Mouse (Mus musculus) myocyte (in vitro differentiated cells): ENCODE data around the gene Ptch2. TPM values are rescaled to one million over a fixed set of nuclear protein-coding genes. Genes with fewer than 3 reads are reported as not detected.

ENCODE experiments used
- H3K27me3 ChIP-seq: one replicate; pipeline ENCODE4 v1.6.1; 2011; ENCODE audit not compliant: control insufficient read depth, insufficient read depth, insufficient read length
- H3K36me3 ChIP-seq: one replicate; pipeline ENCODE4 v1.6.1; 2011; ENCODE audit not compliant: control insufficient read depth, insufficient read depth
- H3K4me2 ChIP-seq: one replicate; pipeline ENCODE4 v1.6.1; 2011; ENCODE audit warnings: low read depth, control low read depth
- H3K4me3 ChIP-seq: one replicate; pipeline ENCODE4 v1.5.1; 2011; ENCODE audit warnings: mild to moderate bottlenecking, control low read depth, moderate library complexity
- H3K79me2 ChIP-seq: one replicate; pipeline ENCODE4 v1.6.1; 2011; ENCODE audit not compliant: control insufficient read depth, insufficient read depth
- H3ac ChIP-seq: one replicate; pipeline ENCODE4 v1.6.1; 2011; ENCODE audit not compliant: control insufficient read depth, insufficient read length
- CEBPB ChIP-seq: IDR thresholded peaks from 2 replicates; pipeline ENCODE4 v1.6.1; 2011; ENCODE audit warnings: mild to moderate bottlenecking, moderate library complexity; ENCODE audit not compliant: poor library complexity, insufficient read depth, severe bottlenecking
- E2F4 ChIP-seq: IDR thresholded peaks from one replicate; pipeline ENCODE4 v1.6.1; 2011; ENCODE audit warnings: mild to moderate bottlenecking, control low read depth, moderate library complexity; ENCODE audit not compliant: insufficient read depth
- MAX ChIP-seq: IDR thresholded peaks from one replicate; pipeline ENCODE4 v1.6.1; 2011; ENCODE audit warnings: low read depth, mild to moderate bottlenecking, control low read depth
- MYOD1 ChIP-seq, 3 experiments: IDR thresholded peaks; one replicate each; pipeline ENCODE4 v1.6.1; 2011; ENCODE audit warnings: control low read depth in 2 of 3, low read depth in 2 of 3, mild to moderate bottlenecking in 2 of 3, moderate library complexity in 1 of 3; ENCODE audit not compliant: insufficient read length in 2 of 3, control insufficient read depth in 1 of 3
- MYOG ChIP-seq, 3 experiments: IDR thresholded peaks; one replicate each; pipeline ENCODE4 v1.6.1; 2011; ENCODE audit warnings: control low read depth in 2 of 3, low read depth in 2 of 3, mild to moderate bottlenecking in 2 of 3; ENCODE audit not compliant: insufficient read length in 2 of 3, control insufficient read depth in 1 of 3, insufficient read depth in 1 of 3
- POLR2A ChIP-seq: IDR thresholded peaks from one replicate; pipeline ENCODE4 v1.6.1; 2011; ENCODE audit warnings: low read depth, mild to moderate bottlenecking, control low read depth, moderate library complexity; ENCODE audit not compliant: insufficient read length
- POLR2AphosphoS2 ChIP-seq: IDR thresholded peaks from one replicate; pipeline ENCODE4 v1.6.1; 2011; ENCODE audit warnings: low read depth, control low read depth; ENCODE audit not compliant: insufficient read length
- REST ChIP-seq: IDR thresholded peaks from one replicate; pipeline ENCODE4 v1.6.1; 2011; ENCODE audit warnings: mild to moderate bottlenecking, control low read depth, moderate library complexity; ENCODE audit not compliant: insufficient read depth, insufficient read length
- SRF ChIP-seq: IDR thresholded peaks from one replicate; pipeline ENCODE4 v1.6.1; 2011; ENCODE audit warnings: low read depth; ENCODE audit not compliant: control insufficient read depth, insufficient read length
- TCF12 ChIP-seq: IDR thresholded peaks from one replicate; pipeline ENCODE4 v1.6.1; 2011; ENCODE audit warnings: mild to moderate bottlenecking, control low read depth; ENCODE audit not compliant: poor library complexity, insufficient read depth, severe bottlenecking
- TCF3 ChIP-seq: IDR thresholded peaks from one replicate; pipeline ENCODE4 v1.6.1; 2011; ENCODE audit warnings: low read depth, control low read depth; ENCODE audit not compliant: insufficient read length
- USF1 ChIP-seq: IDR thresholded peaks from one replicate; pipeline ENCODE4 v1.6.1; 2011; ENCODE audit warnings: low read depth, mild to moderate bottlenecking, control low read depth, moderate library complexity
- polyA plus RNA-seq: library from polyadenylated mRNA; unstranded; fragments of >200 nt; fragmentation: generic; extraction: Trizol; gene quantifications from one replicate; pipeline ENCODE4 v1.2.1, GENCODE M21; 2012; ENCODE audit warnings: missing spikeins

The Ptch2 gene
- polyA plus RNA-seq, 1 experiment, result 0.02 TPM

- Histone ChIP-seq H3ac (no peak overlapping the region), H3K4me3 (no peak overlapping the region), H3K27me3 (no peaks in the 10 kb centered on the region), H3K79me2 (no peaks in the 10 kb centered on the region), H3K36me3 (peaks cover under 1% of the 10 kb centered on the region), H3K4me2 (no peak overlapping the region)
- no peak for TF ChIP-seq TCF3
- no peak for TF ChIP-seq MYOG (IDR thresholded peaks at IDR 0.05; ENCODE audit: control insufficient read depth in 1 of 3, insufficient read depth in 1 of 3, insufficient read length in 2 of 3, low read depth in 2 of 3)
- no peak for TF ChIP-seq CEBPB
- no peak for TF ChIP-seq POLR2AphosphoS2
These were observed 49.4 kb downstream of the Ptch2 start for GRCm38 (mm10) chr4:117145248-117145647.

GRCm38 (mm10) chr4:117146176-117146575, 50.3 kb downstream of the Ptch2 start:
- no peaks in the 10 kb centered on the region for H3K27me3 ChIP-seq
- no peak overlapping the region for H3K4me2 ChIP-seq
- TF ChIP-seq MYOG (IDR thresholded peaks at IDR 0.05; ENCODE audit: control insufficient read depth in 1 of 3, insufficient read depth in 1 of 3, insufficient read length in 2 of 3, low read depth in 2 of 3) (no peak), TCF3 (no peak), CEBPB (no peak), USF1 (no peak), POLR2A (no peak), E2F4 (no peak), SRF (no peak), REST (no peak)
- no peak overlapping the region for H3K4me3 ChIP-seq
- peaks cover 10% of the 10 kb centered on the region for H3K36me3 ChIP-seq
- no peaks in the 10 kb centered on the region for H3K79me2 ChIP-seq
- H3ac ChIP-seq, result no peak overlapping the region

GRCm38 (mm10) chr4:117148047-117148713, 52.3 kb downstream of the Ptch2 start:
- peak; percentile 87 for TF ChIP-seq POLR2AphosphoS2
- no peak for TF ChIP-seq E2F4
- TF ChIP-seq MYOG (IDR thresholded peaks at IDR 0.05; ENCODE audit: control insufficient read depth in 1 of 3, insufficient read depth in 1 of 3, insufficient read length in 2 of 3, low read depth in 2 of 3), result peak in 1 of 3 experiments; percentile 3
- TF ChIP-seq REST, result no peak
- TF ChIP-seq USF1, result no peak
- Histone ChIP-seq H3K4me3 (no peak overlapping the region), H3K36me3 (peaks cover 28% of the 10 kb centered on the region), H3K4me2 (no peak overlapping the region), H3ac (no peak overlapping the region), H3K27me3 (no peaks in the 10 kb centered on the region), H3K79me2 (peaks cover 9% of the 10 kb centered on the region)

GRCm38 (mm10) chr4:117148815-117149214, 52.9 kb downstream of the Ptch2 start:
- Histone ChIP-seq H3ac (no peak overlapping the region), H3K79me2 (peaks cover 15% of the 10 kb centered on the region), H3K4me2 (no peak overlapping the region), H3K36me3 (peaks cover 34% of the 10 kb centered on the region), H3K4me3 (no peak overlapping the region), H3K27me3 (no peaks in the 10 kb centered on the region)
- TF ChIP-seq POLR2AphosphoS2 (peak; percentile 93), CEBPB (no peak), TCF12 (no peak), POLR2A (peak; percentile 52)

GRCm38 (mm10) chr4:117149291-117150211, 53.7 kb downstream of the Ptch2 start:
- Histone ChIP-seq H3ac (no peak overlapping the region), H3K27me3 (no peaks in the 10 kb centered on the region), H3K36me3 (peaks cover 40% of the 10 kb centered on the region), H3K4me3 (no peak overlapping the region), H3K79me2 (peaks cover 23% of the 10 kb centered on the region), H3K4me2 (no peak overlapping the region)
- TF ChIP-seq POLR2AphosphoS2 (peak; percentile 88), MAX (no peak), MYOG (IDR thresholded peaks at IDR 0.05; ENCODE audit: control insufficient read depth in 1 of 3, insufficient read depth in 1 of 3, insufficient read length in 2 of 3, low read depth in 2 of 3) (no peak), CEBPB (no peak), POLR2A (peak; percentile 33), TCF3 (no peak), USF1 (no peak), TCF12 (no peak), REST (no peak), SRF (no peak), MYOD1 (IDR thresholded peaks at IDR 0.05; ENCODE audit: control insufficient read depth in 1 of 3, insufficient read length in 2 of 3, low read depth in 2 of 3) (no peak), E2F4 (no peak)
